Mouse (Mus musculus) liver, embryonic 15.5 days (tissue): Measurements from ENCODE around the gene Ms4a8a. TPM values are rescaled to one million over a fixed set of nuclear protein-coding genes. Genes with fewer than 3 reads are reported as not detected.
A peak's percentile ranks its signal among the peaks of the same experiment; 100 is the strongest.
"Not testable (repeated sequence)": the region's sequence is repeated elsewhere in the genome, so short reads cannot be mapped to it uniquely, and the experiment has no call there.

Source experiments
- ATAC-seq: fragments of 200-750 bp; cut with Nextera tagmentation; 2 replicates; pipeline ENCODE4 v1.8.0; 2017; ENCODE audit warnings: moderate number of reproducible peaks, mild to moderate bottlenecking, moderate library complexity; ENCODE audit not compliant: insufficient read depth
- H3K27ac ChIP-seq: fragments of 300-500 bp; sonication (generic); replicated peaks from 2 replicates; pipeline ENCODE4 v1.5.1; 2015; ENCODE audit warnings: mild to moderate bottlenecking, inconsistent platforms
- H3K27me3 ChIP-seq: fragments of 300-500 bp; sonication (generic); 2 replicates; pipeline ENCODE4 v1.6.1; 2015; ENCODE audit warnings: mild to moderate bottlenecking, inconsistent platforms
- H3K36me3 ChIP-seq: fragments of 300-500 bp; sonication (generic); replicated peaks from 2 replicates; pipeline ENCODE4 v1.6.1; 2015; ENCODE audit warnings: moderate library complexity, mild to moderate bottlenecking, inconsistent platforms
- H3K4me1 ChIP-seq: fragments of 300-500 bp; sonication (generic); replicated peaks from 2 replicates; pipeline ENCODE4 v1.6.1; 2015; ENCODE audit warnings: inconsistent platforms
- H3K4me2 ChIP-seq: fragments of 300-500 bp; sonication (generic); 2 replicates; pipeline ENCODE4 v1.6.1; 2015; ENCODE audit warnings: moderate library complexity, mild to moderate bottlenecking, inconsistent platforms
- H3K4me3 ChIP-seq: fragments of 300-500 bp; sonication (generic); replicated peaks from 2 replicates; pipeline ENCODE4 v1.5.1; 2015; ENCODE audit warnings: mild to moderate bottlenecking, inconsistent platforms
- H3K9ac ChIP-seq: fragments of 300-500 bp; sonication (generic); 2 replicates; pipeline ENCODE4 v1.6.1; 2015; ENCODE audit warnings: moderate library complexity, mild to moderate bottlenecking, inconsistent platforms
- H3K9me3 ChIP-seq: fragments of 300-500 bp; sonication (generic); replicated peaks from 2 replicates; pipeline ENCODE4 v1.6.1; 2016; ENCODE audit warnings: inconsistent platforms
- WGBS: fragments of 180-500 bp; shearing (Covaris S2); methylation state at CpG from one replicate; pipeline ENCODE4 v1.1.7; 2015; ENCODE audit warnings: mixed read lengths; ENCODE audit not compliant: insufficient replicate concordance; 5-methylcytosine and 5-hydroxymethylcytosine counted together
- polyA plus RNA-seq: library from polyadenylated mRNA; unstranded; fragments of >200 nt; fragmentation: Nextera tagmentation; extraction: Ambion mirVana; gene quantifications from 2 replicates; pipeline ENCODE4 v1.2.1, GENCODE M21; 2015

Gene Ms4a8a
- 0.10 and 0.21 TPM in 2 replicates for polyA plus RNA-seq

DNA sequence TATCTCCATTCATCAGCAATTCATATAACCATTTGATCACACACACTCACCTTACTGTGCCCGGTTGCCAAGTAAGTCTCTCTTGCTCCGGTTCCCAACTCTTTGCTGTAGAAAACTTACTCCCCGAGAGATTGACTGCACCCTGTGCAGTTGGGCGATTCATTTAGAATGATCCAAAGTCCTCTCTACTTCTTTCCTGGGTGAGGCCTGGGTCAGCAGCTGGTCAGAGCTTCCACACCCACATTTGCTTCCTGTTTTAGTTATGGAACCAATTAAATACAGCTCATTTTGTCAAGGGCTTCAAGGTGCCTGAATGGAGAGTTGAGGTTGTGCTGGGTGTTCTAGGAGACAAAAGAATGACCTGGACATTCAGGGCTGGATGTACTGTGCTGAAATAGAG lies at the start of gene Ms4a8a:
Gene Ms4a8a (minus strand): TSS at position 169 of the 400 bp plus-strand sequence.
- no peak within 1 kb of the TSS for H3K27ac ChIP-seq

GRCm38 (mm10) chr19:11129702-11130101 lies 48.8 kb upstream of the Ms4a8a start:
- no peaks in the 10 kb centered on the region for H3K27me3 ChIP-seq
- H3K4me2 ChIP-seq: no peak overlapping the region
- H3K9me3 ChIP-seq: no peaks in the 10 kb centered on the region
- 71% methylated on average over 1 of the region's 1 CpGs for WGBS
- no peaks in the 10 kb centered on the region for H3K36me3 ChIP-seq
- H3K4me3 ChIP-seq: no peak overlapping the region
- H3K4me1 ChIP-seq: no peaks in the 10 kb centered on the region
- ATAC-seq: no peak
- H3K9ac ChIP-seq: no peak overlapping the region
- H3K27ac ChIP-seq: no peak overlapping the region

More for the DNA sequence above, at the start of gene Ms4a8a:
- 62% methylated on average over 4 of the region's 4 CpGs for WGBS
- H3K36me3 ChIP-seq: no peaks in the 10 kb centered on the region
- H3K4me1 ChIP-seq: no peaks in the 10 kb centered on the region
- no peak within 1 kb of the TSS for H3K4me2 ChIP-seq
- H3K4me3 ChIP-seq: no peak within 1 kb of the TSS
- H3K9ac ChIP-seq: no peak within 1 kb of the TSS
- H3K9me3 ChIP-seq: no peaks in the 10 kb centered on the region
- H3K27me3 ChIP-seq: no peaks in the 10 kb centered on the region
- ATAC-seq: no peak

- Histone ChIP-seq H3K4me3 (peak overlapping the region; percentile 32), H3K4me2 (peak overlapping the region; percentile 40)
- ATAC-seq: peak; percentile 99
- not testable (repeated sequence) for H3K4me1 ChIP-seq, H3K36me3 ChIP-seq, H3K9me3 ChIP-seq, H3K27ac ChIP-seq, H3K9ac ChIP-seq, H3K27me3 ChIP-seq
- WGBS: 1% methylated on average over 17 of the region's 38 CpGs
Measured at GRCm38 (mm10) chr19:11121016-11121420, 40.1 kb upstream of the Ms4a8a start.

DNA sequence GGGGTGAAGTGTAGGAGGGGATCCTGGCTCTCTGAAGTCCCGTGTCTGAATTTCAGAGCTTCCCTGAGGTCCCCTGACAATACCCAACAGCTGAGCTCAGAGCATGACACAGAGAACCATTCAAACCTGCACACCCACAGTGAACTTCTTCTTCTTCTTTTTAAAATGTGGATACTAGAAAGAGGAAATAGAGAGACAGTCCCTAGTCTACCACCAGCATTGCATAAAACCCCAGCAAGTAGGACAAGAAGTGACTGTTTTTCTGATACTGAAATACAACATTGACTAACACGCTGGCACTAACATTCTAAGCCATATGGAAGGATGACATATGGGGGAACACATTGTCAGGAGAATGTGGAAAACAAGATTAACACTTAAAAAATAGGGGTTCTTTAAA lies 38.4 kb upstream of the Ms4a8a start:
- WGBS: 28% methylated on average over 2 of the region's 2 CpGs
- Histone ChIP-seq H3K27me3 (no peaks in the 10 kb centered on the region), H3K27ac (no peak overlapping the region)

DNA sequence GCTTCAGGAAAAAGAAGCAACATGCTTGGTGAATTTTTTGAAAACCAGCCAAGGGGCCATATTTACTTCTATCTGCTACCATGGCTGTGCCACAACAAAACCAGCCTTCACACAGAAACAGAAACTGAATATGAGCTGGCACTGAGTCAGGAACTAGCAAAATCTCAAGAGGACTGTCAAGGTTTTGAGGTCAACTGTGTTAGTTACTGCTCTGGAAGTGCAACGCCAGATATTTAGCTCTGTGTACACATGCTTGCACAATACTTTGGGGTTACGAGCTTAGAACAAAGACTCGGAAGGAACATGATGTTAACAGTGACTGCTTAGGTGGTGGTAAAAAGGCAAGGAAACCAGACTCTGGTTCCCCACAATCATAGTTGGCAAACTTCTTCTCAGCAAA lies 26.8 kb upstream of the Ms4a8a start:
- H3K9me3 ChIP-seq: no peaks in the 10 kb centered on the region
- no peak overlapping the region for H3K4me2 ChIP-seq
- H3K9ac ChIP-seq: no peak overlapping the region
- H3K4me3 ChIP-seq: no peak overlapping the region
- H3K27me3 ChIP-seq: no peaks in the 10 kb centered on the region
- H3K4me1 ChIP-seq: no peaks in the 10 kb centered on the region
- no peak for ATAC-seq
- 43% methylated on average over 3 of the region's 3 CpGs for WGBS
- no peak overlapping the region for H3K27ac ChIP-seq
- no peaks in the 10 kb centered on the region for H3K36me3 ChIP-seq

More for the DNA sequence above, 38.4 kb upstream of the Ms4a8a start:
- Histone ChIP-seq H3K4me3 (no peak overlapping the region), H3K9ac (no peak overlapping the region), H3K4me2 (no peak overlapping the region), H3K4me1 (no peaks in the 10 kb centered on the region), H3K36me3 (no peaks in the 10 kb centered on the region), H3K9me3 (no peaks in the 10 kb centered on the region)
- no peak for ATAC-seq

- no peak overlapping the region for H3K27ac ChIP-seq
- no peaks in the 10 kb centered on the region for H3K27me3 ChIP-seq
- 32% methylated on average over 1 of the region's 1 CpGs for WGBS
- H3K4me2 ChIP-seq: no peak overlapping the region
- H3K4me1 ChIP-seq: no peaks in the 10 kb centered on the region
- no peak overlapping the region for H3K9ac ChIP-seq
- ATAC-seq: no peak
- H3K36me3 ChIP-seq: no peaks in the 10 kb centered on the region
- no peaks in the 10 kb centered on the region for H3K9me3 ChIP-seq
- no peak overlapping the region for H3K4me3 ChIP-seq
Measured at GRCm38 (mm10) chr19:11101880-11102279, 21.0 kb upstream of the Ms4a8a start.

GRCm38 (mm10) chr19:11098401-11098800 lies 17.5 kb upstream of the Ms4a8a start:
- no peak overlapping the region for H3K4me3 ChIP-seq
- no peaks in the 10 kb centered on the region for H3K27me3 ChIP-seq
- no peaks in the 10 kb centered on the region for H3K4me1 ChIP-seq
- H3K36me3 ChIP-seq: no peaks in the 10 kb centered on the region
- no peak overlapping the region for H3K27ac ChIP-seq
- H3K9ac ChIP-seq: no peak overlapping the region
- WGBS: 46% methylated on average over 3 of the region's 3 CpGs
- no peak for ATAC-seq
- H3K9me3 ChIP-seq: no peaks in the 10 kb centered on the region
- H3K4me2 ChIP-seq: no peak overlapping the region

DNA sequence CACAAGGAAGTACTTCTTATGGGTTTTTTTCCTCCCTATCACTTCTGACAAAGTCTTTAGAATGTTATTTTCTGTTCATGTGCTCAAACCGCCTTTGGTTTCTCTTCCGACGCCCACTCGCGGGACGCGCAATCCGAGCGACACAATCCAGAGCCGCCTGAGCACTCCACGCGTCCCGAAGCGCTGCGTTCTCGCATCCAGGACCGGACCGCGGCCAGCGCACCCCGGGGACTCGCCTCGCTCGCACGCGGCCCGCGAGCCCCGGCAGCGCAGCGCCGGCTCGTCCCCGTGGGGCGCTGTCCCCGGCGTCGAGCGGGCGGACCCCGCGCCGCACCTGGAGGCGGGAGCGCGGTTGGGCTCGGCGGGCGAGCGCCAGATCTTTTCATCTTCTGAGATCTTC lies 11.2 kb upstream of the Ms4a8a start:
- not testable (repeated sequence) for H3K9ac ChIP-seq
- peak overlapping the region; percentile 35 for H3K4me3 ChIP-seq
- 2% methylated on average over 50 of the region's 50 CpGs for WGBS

DNA sequence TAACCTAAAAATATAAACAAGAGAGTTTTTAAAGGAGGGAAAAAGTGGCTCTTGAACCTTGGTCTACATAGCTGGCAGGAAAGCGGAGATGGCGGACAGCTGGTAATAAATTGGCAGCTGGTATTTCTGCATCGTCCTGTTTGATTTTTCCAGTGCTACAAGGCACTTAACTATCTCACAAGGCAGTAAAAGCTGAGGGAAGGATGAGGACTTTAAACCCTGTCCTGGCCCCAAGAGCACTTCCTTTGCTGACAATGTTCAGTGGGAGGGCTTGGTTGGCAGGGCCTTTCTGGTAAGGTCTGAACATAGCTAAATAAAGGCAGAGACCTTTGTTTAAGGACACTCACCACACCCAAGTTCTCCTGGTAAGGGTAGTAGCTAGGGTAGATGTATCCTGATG lies 10.5 kb downstream of the Ms4a8a start:
- WGBS: 60% methylated on average over 3 of the region's 3 CpGs
- Histone ChIP-seq H3K4me1 (no peaks in the 10 kb centered on the region), H3K9ac (no peak overlapping the region), H3K27me3 (no peaks in the 10 kb centered on the region), H3K4me2 (no peak overlapping the region), H3K36me3 (no peaks in the 10 kb centered on the region), H3K9me3 (no peaks in the 10 kb centered on the region), H3K27ac (no peak overlapping the region), H3K4me3 (no peak overlapping the region)
- no peak for ATAC-seq

More for the DNA sequence above, 11.2 kb upstream of the Ms4a8a start:
- H3K36me3 ChIP-seq, H3K4me1 ChIP-seq, H3K9me3 ChIP-seq, H3K27ac ChIP-seq, ATAC-seq, H3K27me3 ChIP-seq: not testable (repeated sequence)
- H3K4me2 ChIP-seq: peak overlapping the region; percentile 58

GRCm38 (mm10) chr19:11065202-11065875 lies 15.6 kb downstream of the Ms4a8a start:
- no peak overlapping the region for H3K4me3 ChIP-seq
- 16% methylated on average over 2 of the region's 2 CpGs for WGBS
- H3K27ac ChIP-seq: no peak overlapping the region

DNA sequence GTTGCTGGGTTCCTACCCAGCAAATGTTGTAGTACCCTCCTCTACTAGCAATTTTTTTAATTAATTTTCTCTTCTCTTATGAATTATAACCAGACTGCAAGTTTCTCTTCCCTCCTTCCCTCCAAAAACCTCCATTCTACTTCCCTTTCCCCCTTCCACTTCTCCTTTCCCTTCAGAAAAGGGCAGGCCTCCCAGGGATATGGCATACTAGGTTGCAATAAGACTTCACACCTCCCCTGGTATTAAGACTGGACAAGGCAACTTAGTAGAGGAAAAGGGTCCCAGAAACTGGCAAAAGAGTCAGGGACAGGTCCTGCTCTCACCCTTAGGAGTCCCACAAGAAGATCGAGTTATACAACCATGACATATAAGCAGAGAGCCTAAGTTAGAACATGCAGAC lies 20.0 kb downstream of the Ms4a8a start:
- Histone ChIP-seq H3K4me1 (no peaks in the 10 kb centered on the region), H3K27ac (no peak overlapping the region), H3K27me3 (no peaks in the 10 kb centered on the region), H3K9ac (no peak overlapping the region), H3K4me3 (no peak overlapping the region), H3K4me2 (no peak overlapping the region), H3K9me3 (no peaks in the 10 kb centered on the region), H3K36me3 (no peaks in the 10 kb centered on the region)
- 53% methylated on average over 1 of the region's 1 CpGs for WGBS
- ATAC-seq: no peak

More at GRCm38 (mm10) chr19:11065202-11065875, 15.6 kb downstream of the Ms4a8a start:
- Histone ChIP-seq H3K9ac (no peak overlapping the region), H3K36me3 (no peaks in the 10 kb centered on the region), H3K9me3 (no peaks in the 10 kb centered on the region), H3K27me3 (no peaks in the 10 kb centered on the region), H3K4me1 (no peaks in the 10 kb centered on the region), H3K4me2 (no peak overlapping the region)
- no peak for ATAC-seq

DNA sequence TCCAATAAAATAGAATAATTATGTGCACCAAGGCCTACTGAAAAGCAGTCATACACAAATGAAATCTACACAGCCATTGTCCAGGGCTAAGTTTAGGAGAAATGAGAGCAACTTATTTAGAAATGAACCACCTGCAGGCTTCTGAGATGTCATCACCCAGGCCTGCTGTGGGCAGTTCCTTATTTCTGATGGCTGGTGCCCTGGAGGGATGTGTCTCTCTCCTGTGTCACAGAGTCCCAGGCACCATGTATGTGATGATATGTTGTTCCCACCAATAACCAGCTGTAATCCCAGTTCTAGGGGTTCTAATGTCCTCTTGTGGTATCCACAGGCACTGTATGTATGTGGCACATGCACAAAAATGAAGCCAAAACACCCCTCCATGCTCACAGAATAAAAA lies 20.9 kb downstream of the Ms4a8a start:
- Histone ChIP-seq H3K4me1 (no peaks in the 10 kb centered on the region), H3K9me3 (no peaks in the 10 kb centered on the region), H3K27me3 (no peaks in the 10 kb centered on the region), H3K9ac (no peak overlapping the region), H3K4me2 (no peak overlapping the region), H3K36me3 (no peaks in the 10 kb centered on the region), H3K4me3 (no peak overlapping the region), H3K27ac (no peak overlapping the region)
- no peak for ATAC-seq
